Mouse (Mus musculus): ENCODE data around the gene Plppr1. TPM values are rescaled to one million over a fixed set of nuclear protein-coding genes. Genes with fewer than 3 reads are reported as not detected.

Gene Plppr1
- total and polyA plus RNA-seq, 3 experiments: not detected

DNA sequence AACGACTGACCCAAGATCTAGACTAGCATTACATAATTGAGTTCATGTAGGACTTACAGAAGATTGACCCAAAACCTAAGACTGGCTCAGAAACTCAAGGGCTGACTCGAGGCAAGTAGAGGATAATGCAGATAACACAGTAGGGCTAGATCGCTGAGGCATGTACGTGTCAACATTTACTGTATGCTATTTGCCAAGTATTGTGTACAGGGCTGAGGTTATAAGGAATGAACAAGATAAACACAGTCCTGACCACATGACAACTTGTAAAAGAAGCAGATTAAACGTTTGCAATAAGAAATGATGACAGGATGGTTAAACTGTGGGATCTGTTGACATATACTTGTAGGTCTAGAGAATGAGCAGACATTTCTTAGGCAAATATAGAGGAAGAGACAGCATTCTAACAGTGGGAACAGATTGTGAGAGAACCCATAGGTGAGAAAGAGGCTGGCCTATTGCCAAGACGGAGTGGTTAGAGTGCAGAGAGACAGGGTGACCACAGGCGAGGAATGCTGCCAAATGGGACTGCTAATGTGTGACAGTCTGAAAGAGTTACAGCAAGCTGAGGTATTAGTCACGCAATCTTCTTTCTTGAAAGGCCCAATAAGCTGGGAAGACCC, 138.2 kb downstream of the Plppr1 start:
- no peak overlapping the region for H3K9ac ChIP-seq (ENCODE audit: control insufficient read depth, low read depth, low read length, poor library complexity, severe bottlenecking)
- H3K79me2 ChIP-seq (ENCODE audit: control insufficient read depth, insufficient read depth, low read length, poor library complexity): no peaks in the 10 kb centered on the region
- H3K4me1 ChIP-seq (ENCODE audit: control insufficient read depth in 1 of 2, insufficient read depth in 2 of 2, low read length in 2 of 2): no peaks in the 10 kb centered on the region
- no peaks in the 10 kb centered on the region for H3K9me3 ChIP-seq (replicated peaks; ENCODE audit: insufficient read depth, low read length)
- no peaks in the 10 kb centered on the region for H3K36me3 ChIP-seq (ENCODE audit: control insufficient read depth in 1 of 2, insufficient read depth in 2 of 2, low read length in 2 of 2)
- no peaks in the 10 kb centered on the region for H3K27me3 ChIP-seq (ENCODE audit: control insufficient read depth in 1 of 2, insufficient read depth in 2 of 2, low read length in 2 of 2)
- DNase-seq (ENCODE audit: low read depth, low spot score): peak; percentile 6
- no peak overlapping the region for H3K27ac ChIP-seq (ENCODE audit: control insufficient read depth, low read depth, low read length)
- no peak overlapping the region for H3K4me3 ChIP-seq (ENCODE audit: control insufficient read depth in 1 of 2, insufficient read depth in 1 of 2, low read depth in 2 of 2, low read length in 2 of 2)
- TF ChIP-seq MAZ (IDR thresholded peaks at IDR 0.05; ENCODE audit: low read depth, low read length) (no peak), RCOR1 (IDR thresholded peaks at IDR 0.05; ENCODE audit: low read depth, low read length) (no peak)

DNA sequence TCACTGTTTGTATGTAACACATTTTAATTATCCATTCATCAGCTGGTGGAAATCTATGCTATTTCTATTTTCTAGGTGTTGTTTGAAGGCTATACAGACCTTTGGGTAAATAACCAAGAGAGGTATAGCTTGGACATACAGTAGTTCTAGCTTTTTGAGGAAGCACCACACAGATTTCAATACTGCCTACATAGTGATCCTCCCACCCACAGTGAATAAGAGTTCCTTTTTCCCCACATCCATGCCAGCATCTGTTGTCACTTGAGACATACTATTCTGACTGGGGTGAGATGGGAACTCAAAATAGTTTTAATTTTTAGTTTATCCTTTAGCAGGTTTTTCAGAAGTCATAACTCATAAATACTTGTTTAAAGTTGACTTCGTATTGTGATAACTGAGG, 151.4 kb downstream of the Plppr1 start:
- Histone ChIP-seq H3K4me3 (ENCODE audit: control insufficient read depth in 1 of 2, insufficient read depth in 1 of 2, low read depth in 2 of 2, low read length in 2 of 2) (no peak overlapping the region), H3K4me1 (ENCODE audit: control insufficient read depth in 1 of 2, insufficient read depth in 2 of 2, low read length in 2 of 2) (no peaks in the 10 kb centered on the region), H3K9ac (ENCODE audit: control insufficient read depth, low read depth, low read length, poor library complexity, severe bottlenecking) (no peak overlapping the region), H3K27me3 (ENCODE audit: control insufficient read depth in 1 of 2, insufficient read depth in 2 of 2, low read length in 2 of 2) (no peaks in the 10 kb centered on the region), H3K9me3 (replicated peaks; ENCODE audit: insufficient read depth, low read length) (no peaks in the 10 kb centered on the region), H3K79me2 (ENCODE audit: control insufficient read depth, insufficient read depth, low read length, poor library complexity) (no peaks in the 10 kb centered on the region), H3K27ac (ENCODE audit: control insufficient read depth, low read depth, low read length) (no peak overlapping the region), H3K36me3 (ENCODE audit: control insufficient read depth in 1 of 2, insufficient read depth in 2 of 2, low read length in 2 of 2) (no peaks in the 10 kb centered on the region)
- TF ChIP-seq MAZ (IDR thresholded peaks at IDR 0.05; ENCODE audit: low read depth, low read length): no peak
- TF ChIP-seq EP300 (IDR thresholded peaks at IDR 0.05; ENCODE audit: low read depth in 1 of 2, low read length in 2 of 2): no peak
- no peak for TF ChIP-seq UBTF (IDR thresholded peaks at IDR 0.05; ENCODE audit: borderline replicate concordance, insufficient read depth, low read depth, low read length)
- no peak for TF ChIP-seq BHLHE40 (IDR thresholded peaks at IDR 0.05; ENCODE audit: borderline replicate concordance, low read depth, low read length)
- TF ChIP-seq ZNF384 (IDR thresholded peaks at IDR 0.05; ENCODE audit: low read depth, low read length): no peak
- no peak for DNase-seq (ENCODE audit: low read depth, low spot score)

DNA sequence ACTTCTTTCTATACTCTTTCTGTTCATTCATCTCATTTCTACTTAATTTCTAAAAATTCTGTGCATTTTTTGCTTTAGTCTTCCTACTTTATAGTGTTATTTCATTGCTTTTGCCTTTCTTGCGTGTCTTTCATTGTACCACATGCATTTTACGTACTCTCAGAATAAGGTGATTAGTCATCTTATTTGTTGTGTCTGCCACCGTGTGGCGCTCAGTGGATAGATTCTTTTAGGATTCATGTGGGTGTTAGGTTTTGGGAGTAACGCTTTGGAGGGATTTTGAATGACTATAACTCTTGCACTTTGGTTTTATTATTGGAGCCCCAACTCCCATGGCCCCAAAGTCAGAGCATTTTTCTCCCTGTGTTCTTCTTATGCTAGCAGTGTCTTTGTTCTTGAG, 152.5 kb downstream of the Plppr1 start:
- Histone ChIP-seq H3K27me3 (ENCODE audit: control insufficient read depth in 1 of 2, insufficient read depth in 2 of 2, low read length in 2 of 2) (no peaks in the 10 kb centered on the region), H3K4me3 (ENCODE audit: control insufficient read depth in 1 of 2, insufficient read depth in 1 of 2, low read depth in 2 of 2, low read length in 2 of 2) (no peak overlapping the region), H3K79me2 (ENCODE audit: control insufficient read depth, insufficient read depth, low read length, poor library complexity) (no peaks in the 10 kb centered on the region), H3K9ac (ENCODE audit: control insufficient read depth, low read depth, low read length, poor library complexity, severe bottlenecking) (no peak overlapping the region), H3K27ac (ENCODE audit: control insufficient read depth, low read depth, low read length) (no peak overlapping the region), H3K4me1 (ENCODE audit: control insufficient read depth in 1 of 2, insufficient read depth in 2 of 2, low read length in 2 of 2) (no peaks in the 10 kb centered on the region), H3K36me3 (ENCODE audit: control insufficient read depth in 1 of 2, insufficient read depth in 2 of 2, low read length in 2 of 2) (no peaks in the 10 kb centered on the region), H3K9me3 (replicated peaks; ENCODE audit: insufficient read depth, low read length) (no peaks in the 10 kb centered on the region)
- no peak for DNase-seq (ENCODE audit: low read depth, low spot score)
- TF ChIP-seq ETS1 (IDR thresholded peaks at IDR 0.05; ENCODE audit: low read depth, low read length): no peak
- TF ChIP-seq TBP (IDR thresholded peaks at IDR 0.05; ENCODE audit: low read depth, low read length): no peak
- TF ChIP-seq NRF1 (IDR thresholded peaks at IDR 0.05; ENCODE audit: insufficient read depth, low read depth, low read length, poor library complexity, severe bottlenecking): no peak

All from MEL (cell line).